Mouse (Mus musculus) CH12.LX (cell line): ENCODE measurements around the gene Rpl9.

Source experiments
- CTCF ChIP-seq, 2 experiments: IDR thresholded peaks in 1 of 2; conservative IDR thresholded peaks in 1 of 2; 2 replicates each; pipeline ENCODE4 v1.5.1; 2011 to 2012; ENCODE audit warnings: low read depth in 2 of 2, low read length in 2 of 2, improper control_type of control experiment in 1 of 2, inconsistent platforms in 1 of 2, mild to moderate bottlenecking in 1 of 2, moderate library complexity in 1 of 2
- EP300 ChIP-seq: IDR thresholded peaks from 2 replicates; pipeline ENCODE4 v1.6.1; 2011; ENCODE audit warnings: low read length, improper control_type of control experiment
- GABPA ChIP-seq: IDR thresholded peaks from 2 replicates; pipeline ENCODE4 v1.6.1; 2012; ENCODE audit warnings: low read depth, low read length, improper control_type of control experiment, inconsistent platforms; ENCODE audit not compliant: insufficient replicate concordance
- JUND ChIP-seq: conservative IDR thresholded peaks from 2 replicates; pipeline ENCODE4 v1.6.1; 2011; ENCODE audit warnings: low read depth, low read length, improper control_type of control experiment
- MXI1 ChIP-seq: IDR thresholded peaks from 2 replicates; pipeline ENCODE4 v1.6.1; 2011; ENCODE audit warnings: mild to moderate bottlenecking, low read depth, low read length, improper control_type of control experiment
- NELFE ChIP-seq: IDR thresholded peaks from 2 replicates; pipeline ENCODE4 v1.6.1; 2011; ENCODE audit warnings: low read depth, low read length, improper control_type of control experiment
- POLR2A ChIP-seq: IDR thresholded peaks from 2 replicates; pipeline ENCODE4 v1.6.1; 2011; ENCODE audit warnings: low read depth, mild to moderate bottlenecking, improper control_type of control experiment, low read length
- POLR2AphosphoS2 ChIP-seq: IDR thresholded peaks from 2 replicates; pipeline ENCODE4 v1.6.1; 2011; ENCODE audit warnings: low read depth, low read length, improper control_type of control experiment
- RAD21 ChIP-seq: IDR thresholded peaks from 2 replicates; pipeline ENCODE4 v1.6.1; 2011; ENCODE audit warnings: low read depth, mild to moderate bottlenecking, low read length, improper control_type of control experiment, moderate library complexity
- USF1 ChIP-seq: IDR thresholded peaks from 2 replicates; pipeline ENCODE4 v1.6.1; 2014; ENCODE audit warnings: low read depth, mild to moderate bottlenecking, inconsistent platforms, low read length, improper control_type of control experiment
- ZC3H11A ChIP-seq: IDR thresholded peaks from 2 replicates; pipeline ENCODE4 v1.6.1; 2012; ENCODE audit warnings: low read depth, mild to moderate bottlenecking, inconsistent platforms, low read length, improper control_type of control experiment

GRCm38 (mm10) chr5:65348168-65348567 is 43.1 kb downstream of the Rpl9 start, which contains the start of gene Klb:
- TF ChIP-seq CTCF (conservative IDR thresholded peaks at IDR 0.05 in 1 of 2, IDR thresholded peaks at IDR 0.05 in 1 of 2; ENCODE audit: low read depth in 2 of 2, low read length in 2 of 2) (no peak), EP300 (no peak), ZC3H11A (no peak), RAD21 (no peak), POLR2A (no peak), GABPA (no peak), MXI1 (no peak), JUND (no peak), NELFE (no peak), POLR2AphosphoS2 (no peak), USF1 (no peak)
